Mouse (Mus musculus) cerebellum, adult (tissue): ENCODE data around the gene Hsf5.

Source experiments
- ATAC-seq: cut with Nextera tagmentation; 2 replicates; pipeline ENCODE4 v1.9.2; 2017; ENCODE audit warnings: mild to moderate bottlenecking, moderate library complexity, mixed read lengths; ENCODE audit not compliant: insufficient number of reproducible peaks, low FRiP score, low TSS enrichment

Gene Hsf5

DNA sequence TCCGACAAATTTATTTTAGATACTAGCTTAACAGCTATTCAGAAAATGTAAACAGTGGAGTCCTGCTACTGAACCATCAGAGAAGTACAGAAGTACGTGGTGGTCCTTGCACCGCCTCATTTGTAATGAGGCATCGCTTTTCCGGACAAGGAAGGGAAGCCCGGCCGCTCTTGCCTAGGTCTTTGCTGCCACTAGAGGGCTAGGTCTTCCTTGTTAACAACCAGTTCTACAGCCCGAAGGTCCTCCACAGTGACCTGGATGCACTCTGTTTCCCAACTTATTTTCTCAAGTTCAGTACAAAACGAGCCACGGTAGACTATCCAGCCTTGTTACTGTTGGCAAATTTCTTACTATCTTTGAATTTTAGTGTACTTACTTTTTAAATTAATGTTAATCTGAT is 12.9 kb downstream of the Hsf5 start:
- no peak for ATAC-seq

DNA sequence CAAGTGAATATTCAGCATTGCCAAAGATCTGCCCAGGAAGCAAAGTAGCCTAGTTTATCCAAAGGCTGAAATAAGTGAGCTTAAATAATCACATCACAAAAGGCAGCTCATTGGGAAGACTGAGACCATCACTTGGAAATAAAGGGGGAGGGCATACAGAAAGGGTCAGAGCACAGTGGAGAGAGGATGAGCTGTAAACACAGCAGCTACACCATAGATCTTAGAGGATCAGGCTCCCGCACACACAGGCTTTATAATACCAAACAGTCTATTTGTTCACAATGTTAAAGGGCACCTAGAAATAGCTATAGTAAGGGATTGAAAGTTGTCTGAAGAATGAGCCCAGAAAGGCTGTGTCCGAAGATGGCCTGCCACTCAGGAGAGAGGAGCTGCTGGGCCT is 21.8 kb downstream of the Hsf5 start:
- no peak; the same call in 1 of the 2 replicates for ATAC-seq

DNA sequence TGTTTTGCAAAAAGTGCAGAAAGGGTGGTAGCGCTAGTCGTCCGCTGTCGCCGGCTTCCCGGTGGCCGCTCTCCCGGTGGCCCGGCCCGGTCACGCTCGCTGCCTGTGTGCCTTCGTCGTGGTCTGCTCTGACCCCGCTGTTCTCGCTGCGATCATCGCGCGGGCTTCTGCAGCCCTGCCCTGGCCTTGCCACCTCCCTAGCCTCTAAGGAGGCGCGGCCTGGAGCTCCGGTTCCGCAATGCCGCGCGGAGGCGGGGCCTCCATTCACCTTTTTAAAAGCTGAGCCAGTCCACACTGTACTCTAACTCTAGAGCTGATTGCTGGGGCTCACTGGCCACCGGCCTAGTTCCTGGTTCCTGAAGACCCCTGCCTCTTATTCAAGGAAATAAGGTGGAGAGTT is 22.2 kb downstream of the Hsf5 start:
- peak; percentile 82 for ATAC-seq

DNA sequence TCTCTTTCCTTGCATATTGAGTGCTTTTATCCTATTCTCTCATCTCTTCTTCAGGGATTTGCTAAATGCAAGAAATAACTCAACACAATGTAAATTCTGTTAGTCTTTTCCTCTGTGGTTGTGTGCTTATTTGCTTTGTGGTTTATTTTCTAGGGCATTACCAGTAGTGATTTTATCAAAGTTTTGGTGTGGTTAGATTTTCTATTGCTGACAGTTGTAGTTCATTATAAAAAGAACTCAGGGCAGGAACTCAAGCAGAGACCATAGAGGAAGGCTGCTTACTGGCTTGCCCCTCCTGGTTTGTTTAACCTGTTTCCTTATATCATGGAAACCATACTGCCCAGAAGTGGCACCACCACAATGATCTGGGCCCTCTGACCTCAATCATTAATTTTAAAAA is 25.9 kb downstream of the Hsf5 start:
- ATAC-seq: no peak

DNA sequence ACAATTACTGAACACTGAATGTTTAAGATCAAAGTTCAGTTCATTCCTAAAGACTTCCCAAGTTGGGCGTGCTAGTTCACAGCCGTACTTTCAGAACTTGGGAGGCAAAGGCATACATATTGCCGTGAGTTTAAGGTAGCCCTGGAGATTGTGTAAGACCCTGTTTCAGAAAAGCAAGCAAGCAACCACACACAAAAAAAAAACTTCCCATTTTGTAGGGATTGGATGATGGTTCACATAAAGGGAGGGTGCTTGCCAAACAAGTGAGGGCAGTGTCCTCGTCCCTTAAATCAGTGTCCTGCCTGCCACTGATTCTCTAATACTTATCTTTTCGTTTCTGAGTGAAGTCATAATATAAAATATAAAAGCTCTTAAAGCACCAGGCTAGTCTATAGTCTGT is 37.7 kb downstream of the Hsf5 start:
- ATAC-seq: no peak

DNA sequence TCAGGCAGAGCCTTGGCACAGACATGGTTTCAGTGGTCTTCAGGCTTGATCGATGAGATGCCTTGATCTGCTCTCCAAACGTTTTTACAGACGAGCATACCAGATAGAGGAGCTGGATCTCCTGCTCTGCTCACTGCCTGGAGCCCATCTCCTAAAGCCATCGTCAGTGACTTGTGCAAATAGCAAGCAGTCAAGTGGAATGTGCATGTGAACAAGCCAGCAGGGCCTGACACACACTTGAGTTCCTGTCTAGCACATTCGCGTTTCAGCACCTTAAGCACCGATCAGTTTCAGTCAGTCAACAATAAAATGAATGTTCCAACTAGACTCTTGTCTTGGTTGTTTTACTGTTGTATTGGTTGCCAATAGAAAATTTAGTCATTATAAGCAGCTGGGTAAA is 42.3 kb downstream of the Hsf5 start:
- ATAC-seq: no peak

DNA sequence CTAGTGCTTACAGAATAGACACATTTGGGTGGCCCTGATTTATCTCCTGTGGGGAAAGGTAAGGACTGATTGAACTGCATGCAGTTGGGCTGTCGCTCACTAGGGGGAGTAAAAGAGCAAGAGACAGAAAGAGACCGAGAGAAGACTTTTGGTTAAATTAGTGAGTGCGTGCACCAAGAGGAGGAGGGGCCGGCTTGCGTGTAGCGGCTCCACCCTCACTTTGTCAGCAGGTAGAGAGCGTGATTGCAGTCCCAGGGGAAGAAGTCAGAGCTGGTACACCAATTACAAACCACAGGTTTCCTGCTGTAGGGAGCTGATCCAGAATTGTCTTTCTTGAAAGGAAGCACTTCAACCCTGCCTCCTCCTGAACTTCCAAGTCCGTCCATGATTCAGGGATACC is 45.4 kb downstream of the Hsf5 start, which contains the start of gene Rnf43:
Gene Rnf43 (plus strand): TSS at position 316 of the 400 bp plus-strand sequence.
- peak; percentile 66; the same call in 1 of the 2 replicates for ATAC-seq

DNA sequence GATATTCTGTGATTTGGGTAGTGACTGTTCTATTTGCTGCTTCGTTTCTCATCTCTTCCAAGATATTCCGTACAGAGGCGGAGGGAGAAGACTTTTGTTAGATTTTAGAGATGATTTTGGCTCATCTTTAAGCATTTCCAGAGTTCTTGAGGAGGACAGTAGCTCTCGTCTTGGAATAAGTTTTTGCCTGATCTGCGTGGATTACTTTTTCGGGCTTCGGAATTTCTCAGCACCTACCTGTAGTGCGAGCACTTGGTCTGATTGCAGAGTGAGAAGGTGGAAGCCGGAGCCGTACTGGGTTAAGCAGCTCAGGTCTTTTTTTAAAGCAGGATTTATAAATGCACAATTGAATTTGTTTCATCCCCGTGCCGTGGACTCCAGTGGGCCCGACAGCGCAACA is 45.9 kb downstream of the Hsf5 start:
- no peak for ATAC-seq

DNA sequence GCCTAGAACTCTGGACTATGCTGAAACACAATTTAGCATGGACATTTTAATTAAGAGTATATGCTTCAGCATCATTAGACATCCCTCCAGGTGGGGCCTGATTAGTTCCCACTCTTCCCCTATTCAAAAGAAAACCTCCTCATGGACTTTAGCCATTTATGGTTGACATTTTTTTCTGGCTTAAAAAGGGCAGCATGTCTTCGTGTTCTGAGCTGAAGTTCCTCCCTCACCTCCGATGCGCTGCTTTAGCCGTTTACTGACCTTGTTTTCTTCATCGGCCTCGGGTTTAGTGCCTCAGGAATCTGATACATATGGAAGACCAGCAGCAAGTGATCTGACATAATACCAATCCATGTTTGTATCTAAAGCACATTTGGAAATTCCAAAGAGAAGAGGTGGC is 47.0 kb downstream of the Hsf5 start:
- ATAC-seq: no peak

DNA sequence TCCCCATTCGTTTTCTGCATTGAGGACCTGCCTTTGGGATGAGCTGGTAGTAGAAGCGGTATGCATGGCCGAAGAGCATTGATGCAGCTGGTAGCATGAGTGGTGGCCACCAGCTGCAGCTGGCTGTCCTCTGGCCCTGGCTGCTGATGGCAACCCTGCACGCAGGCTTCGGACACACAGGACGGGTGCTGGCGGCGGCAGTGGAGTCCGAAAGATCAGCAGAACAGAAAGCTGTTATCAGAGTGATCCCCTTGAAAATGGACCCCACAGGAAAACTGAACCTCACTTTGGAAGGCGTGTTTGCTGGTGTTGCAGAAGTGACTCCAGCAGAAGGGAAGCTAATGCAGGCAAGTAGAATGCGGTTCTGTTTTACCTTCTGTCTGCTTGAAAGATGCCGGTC is 47.6 kb downstream of the Hsf5 start:
- ATAC-seq: no peak

DNA sequence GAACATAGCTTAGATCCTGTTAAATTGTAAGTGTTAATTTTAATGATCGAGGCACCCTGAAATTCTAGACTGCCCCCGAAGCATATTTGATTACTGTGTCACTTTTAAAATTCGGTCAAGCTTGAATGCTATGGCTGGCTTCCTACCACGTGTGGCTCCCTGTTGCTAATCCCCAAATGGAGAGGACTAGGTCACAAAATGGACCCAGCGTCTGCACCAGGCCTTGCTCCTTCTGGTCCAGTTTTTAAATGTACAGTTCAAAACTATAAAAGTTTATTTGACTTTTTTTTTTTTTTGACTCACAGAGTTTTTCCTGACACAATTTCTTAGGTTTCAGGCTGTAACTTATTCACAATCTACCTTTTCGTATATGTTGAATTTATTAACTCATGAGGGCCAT is 48.3 kb downstream of the Hsf5 start:
- ATAC-seq: no peak

DNA sequence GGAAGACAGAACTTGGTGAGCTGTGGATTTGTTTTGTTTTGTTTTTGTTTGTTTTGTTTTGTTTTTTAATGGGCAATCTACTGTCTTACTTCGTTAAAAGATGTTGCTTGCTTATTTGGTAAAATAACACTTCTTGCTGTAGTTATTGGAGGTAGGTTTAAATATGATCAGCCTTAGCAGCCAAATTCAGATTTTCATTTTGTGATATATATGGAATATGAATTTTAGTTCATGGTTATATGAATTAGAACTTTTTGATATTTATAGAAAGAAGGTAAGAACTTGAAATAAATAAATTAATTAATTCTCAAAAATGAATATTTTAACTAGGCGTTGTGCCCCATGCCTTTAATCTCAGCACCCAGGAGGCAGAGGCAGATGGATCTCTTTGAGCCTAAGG is 48.7 kb downstream of the Hsf5 start:
- ATAC-seq: no peak

DNA sequence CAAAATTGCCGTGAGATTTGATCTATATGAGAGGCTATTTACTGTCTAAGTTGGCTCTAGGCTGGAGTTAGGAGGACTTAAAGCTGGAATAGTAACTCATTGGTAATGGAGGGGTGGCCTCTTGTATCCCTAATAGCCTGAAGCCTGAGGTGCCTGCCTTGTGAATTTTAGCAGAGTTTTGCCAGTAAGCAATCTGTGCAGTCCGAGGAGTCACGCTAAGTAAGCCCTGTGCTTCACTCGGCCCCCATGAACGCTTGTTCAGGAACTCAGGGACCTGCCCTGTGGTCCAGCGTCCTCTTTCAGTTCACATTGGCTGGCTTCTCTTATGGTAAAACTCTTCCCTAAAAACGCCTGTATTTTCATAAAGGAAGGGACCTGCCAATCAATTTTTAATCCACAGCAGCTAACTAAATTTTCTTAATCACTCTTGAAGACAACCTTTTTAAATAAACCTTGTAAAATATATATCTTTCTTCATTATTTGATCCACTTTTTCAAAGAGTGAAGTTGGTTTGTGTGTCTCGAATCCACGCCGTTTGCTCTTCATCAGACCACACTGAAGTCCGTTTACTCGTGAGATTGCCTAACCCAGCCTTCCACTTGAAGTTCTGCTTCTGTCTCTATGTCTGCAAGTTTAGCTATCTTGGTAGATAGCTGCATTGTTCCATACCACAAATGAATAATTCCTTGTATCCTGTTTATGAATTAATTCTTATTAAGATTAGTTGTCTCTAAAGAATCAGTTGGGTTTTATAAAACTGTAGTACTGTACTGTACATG is 49.5 kb downstream of the Hsf5 start:
- no peak for ATAC-seq

DNA sequence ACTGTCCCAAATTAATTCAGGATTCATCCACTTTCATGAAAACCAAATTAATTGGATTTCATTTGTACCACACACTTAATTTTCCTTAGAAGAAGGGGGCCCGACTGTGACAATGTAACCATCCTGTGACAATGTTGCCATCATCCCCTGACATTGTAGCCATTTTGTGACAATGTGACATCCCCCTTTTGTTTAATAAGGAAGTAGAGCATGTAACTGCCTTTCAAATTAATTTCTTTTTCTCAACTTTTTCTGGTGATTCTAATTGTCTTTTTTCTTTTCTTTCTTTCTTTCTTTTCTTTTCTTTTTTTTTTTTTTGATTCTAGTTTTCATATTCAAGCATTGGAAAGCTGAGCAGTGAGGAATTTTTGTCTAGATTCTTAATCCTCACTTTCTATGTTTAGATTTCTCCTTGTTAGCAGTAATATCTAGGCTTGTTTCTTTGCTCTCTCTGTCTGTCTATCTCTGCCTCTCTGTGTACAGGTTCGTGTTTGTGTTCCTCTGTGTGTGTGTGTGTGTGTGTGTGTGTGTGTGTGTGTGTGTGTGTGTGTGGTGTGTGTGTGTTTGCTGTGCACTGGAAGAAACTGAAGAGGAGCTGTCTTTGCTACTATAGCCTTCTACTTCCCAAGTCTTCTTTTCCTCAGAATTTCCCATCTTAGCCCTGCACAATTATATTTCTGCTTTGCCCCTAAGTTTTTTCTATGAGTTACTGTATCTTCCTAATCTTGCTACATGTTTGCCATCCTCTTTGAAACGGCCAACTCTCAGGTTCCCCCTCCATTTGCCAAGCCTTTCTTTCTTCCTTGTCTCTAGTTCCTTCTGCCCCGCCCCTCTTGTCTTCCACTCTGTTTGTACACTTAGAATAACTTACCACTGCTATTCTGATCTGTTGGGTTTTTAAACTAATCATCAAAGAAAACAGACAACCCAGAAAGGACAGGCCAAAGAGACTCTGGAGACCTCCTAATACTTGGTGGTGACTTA is 50.4 kb downstream of the Hsf5 start:
- no peak for ATAC-seq

DNA sequence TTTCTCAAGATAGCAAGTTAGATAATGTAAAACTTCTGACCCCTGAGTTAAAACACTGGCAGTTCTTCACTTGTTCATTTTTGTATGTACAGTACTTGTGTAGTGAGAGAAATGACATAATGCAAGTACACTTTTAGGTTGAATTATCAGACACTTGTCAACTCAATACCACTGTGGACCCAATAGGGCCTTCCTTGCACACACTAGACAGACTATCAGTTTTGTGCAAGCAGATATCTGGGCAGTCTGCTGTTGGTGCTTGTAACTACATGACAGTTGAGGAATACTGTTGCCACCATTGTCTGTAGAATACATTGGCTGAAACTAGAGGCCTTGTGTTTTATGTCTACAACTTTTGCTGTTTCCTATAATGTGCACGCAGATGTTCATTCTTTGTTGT is 56.3 kb downstream of the Hsf5 start:
- ATAC-seq: no peak

DNA sequence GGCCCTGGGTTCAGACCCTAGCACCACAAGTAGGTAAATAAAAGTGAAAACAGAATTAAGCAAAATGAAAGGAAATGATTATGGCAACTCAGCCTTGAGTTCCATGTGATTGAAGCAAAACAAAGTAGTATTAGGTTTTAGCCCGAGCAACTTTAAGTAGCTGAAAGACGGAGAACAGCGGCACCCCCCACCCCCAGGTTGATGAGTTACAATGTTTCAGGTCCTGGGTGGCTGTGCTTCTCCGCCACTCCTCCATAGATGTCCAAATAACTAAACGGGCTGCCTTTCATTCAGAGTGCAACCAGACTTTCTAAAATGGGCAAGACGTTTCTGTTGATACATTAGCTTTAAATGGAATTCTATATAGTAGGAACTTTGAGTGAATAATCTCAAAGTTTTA is 58.6 kb downstream of the Hsf5 start:
- no peak for ATAC-seq

DNA sequence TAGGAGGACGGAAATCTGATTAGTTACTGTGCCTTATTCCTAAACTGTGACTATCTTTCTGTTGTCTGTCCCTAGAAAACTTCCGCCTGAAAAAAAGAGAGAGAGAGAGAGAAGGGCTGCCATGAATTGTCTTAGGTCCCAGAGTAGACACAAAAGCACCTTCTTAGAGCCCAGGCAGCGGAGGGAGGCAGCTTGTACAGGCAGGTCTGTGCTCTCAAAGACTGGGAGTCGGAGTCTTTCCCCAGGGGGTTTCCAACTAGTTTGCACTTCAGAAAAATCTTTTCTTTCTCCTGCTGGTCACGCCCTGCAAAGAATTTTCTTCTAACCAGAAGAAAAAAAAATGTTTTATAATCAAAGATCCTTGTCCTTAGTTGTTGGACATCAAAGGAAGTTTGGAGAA is 60.8 kb downstream of the Hsf5 start:
- ATAC-seq: no peak

DNA sequence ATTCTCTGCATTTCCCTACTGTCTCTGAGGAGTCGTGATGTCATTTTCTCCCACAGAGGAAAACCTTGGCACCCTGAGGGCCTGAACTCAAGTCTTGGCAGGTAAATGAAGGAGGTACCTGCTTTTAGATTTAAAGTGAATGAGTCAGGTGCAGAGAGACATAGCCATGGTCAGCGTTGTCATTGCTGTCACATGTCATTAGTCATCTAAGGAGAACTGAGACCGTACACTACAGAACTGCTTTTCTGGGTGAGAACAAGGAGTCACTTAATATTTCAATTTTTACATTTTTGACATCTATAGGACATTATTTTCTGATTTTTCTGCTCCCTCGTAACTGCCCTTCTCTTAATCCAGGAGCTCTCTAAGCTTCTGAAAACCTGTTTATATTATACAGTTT is 61.6 kb downstream of the Hsf5 start:
- ATAC-seq: no peak

DNA sequence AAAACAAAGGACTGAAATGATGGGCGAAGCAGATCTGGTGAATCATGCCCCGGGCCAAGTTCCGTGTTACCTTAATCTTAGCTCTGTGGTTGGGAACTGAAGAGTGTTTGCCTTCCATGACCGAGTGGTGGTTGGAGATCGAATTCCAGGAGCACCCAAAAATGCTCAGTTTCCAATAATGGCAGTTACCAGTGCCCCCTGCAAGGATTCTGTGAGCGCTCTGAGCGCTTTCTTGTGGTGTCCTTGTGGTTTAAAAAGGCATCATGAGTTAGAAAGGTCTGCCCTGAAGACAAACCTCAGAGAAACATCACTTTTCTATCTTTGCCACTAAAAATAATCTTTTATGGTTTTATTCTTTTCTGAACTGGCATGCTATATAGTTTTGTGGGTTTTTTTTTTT is 62.0 kb downstream of the Hsf5 start:
- ATAC-seq: no peak

DNA sequence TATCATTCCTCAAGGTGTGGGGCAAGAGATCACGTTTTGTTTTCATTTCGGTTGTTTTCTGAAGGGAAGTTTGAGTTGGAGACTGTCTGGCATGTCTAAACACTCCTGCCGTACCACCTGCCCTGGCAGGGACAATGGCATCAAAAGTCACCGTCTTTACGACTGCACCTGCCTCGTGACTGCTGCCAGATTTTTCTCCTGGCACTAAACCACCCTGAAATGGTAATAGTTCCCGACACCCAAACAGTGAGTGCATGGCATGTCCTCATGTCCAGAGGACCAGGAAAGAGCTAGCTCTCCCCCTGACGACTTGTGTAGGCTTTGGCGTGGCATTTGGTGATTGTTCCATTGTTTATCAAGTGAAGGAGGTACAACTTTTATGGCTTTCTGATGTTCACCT is 63.8 kb downstream of the Hsf5 start:
- no peak for ATAC-seq

DNA sequence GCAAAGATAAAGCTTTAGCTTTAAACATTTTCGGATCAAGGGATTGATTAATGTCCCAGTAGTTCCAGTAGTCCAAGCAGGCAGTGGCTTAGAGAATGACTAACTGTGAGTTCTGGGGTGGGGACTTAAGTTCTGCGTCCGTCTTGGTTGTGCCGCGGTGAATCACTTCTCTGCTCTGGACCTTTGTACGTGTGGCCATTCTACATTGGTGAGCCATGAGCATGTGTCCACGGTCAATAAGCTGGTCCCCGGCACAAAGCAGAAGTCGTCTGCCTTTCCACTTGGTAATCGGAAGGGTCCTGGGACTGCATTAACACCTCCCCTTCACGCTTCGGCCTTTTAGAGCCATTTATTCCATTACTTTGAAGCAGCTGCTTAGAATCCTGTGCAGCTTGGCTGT is 65.1 kb downstream of the Hsf5 start:
- ATAC-seq: no peak
